Mouse (Mus musculus) olfactory bulb, adult 2 months (tissue): ENCODE results near the gene Ssbp1.

ENCODE experiments used
- CTCF ChIP-seq: fragments of 200-500 bp; IDR thresholded peaks from 2 replicates; pipeline ENCODE4 v1.5.1; 2012; ENCODE audit warnings: low read depth, mild to moderate bottlenecking, low read length, moderate library complexity; ENCODE audit not compliant: insufficient read depth
- POLR2A ChIP-seq: fragments of 200-500 bp; IDR thresholded peaks from 2 replicates; pipeline ENCODE4 v1.6.1; 2012; ENCODE audit warnings: mild to moderate bottlenecking, low read depth, low read length, moderate library complexity; ENCODE audit not compliant: insufficient read depth

GRCm38 (mm10) chr6:40431356-40431755, 39.8 kb upstream of the Ssbp1 start:
- no peak for TF ChIP-seq POLR2A
- TF ChIP-seq CTCF, result no peak
